9 mouse cellular contexts compared by ENCODE assay signal in the genomic region with DNA sequence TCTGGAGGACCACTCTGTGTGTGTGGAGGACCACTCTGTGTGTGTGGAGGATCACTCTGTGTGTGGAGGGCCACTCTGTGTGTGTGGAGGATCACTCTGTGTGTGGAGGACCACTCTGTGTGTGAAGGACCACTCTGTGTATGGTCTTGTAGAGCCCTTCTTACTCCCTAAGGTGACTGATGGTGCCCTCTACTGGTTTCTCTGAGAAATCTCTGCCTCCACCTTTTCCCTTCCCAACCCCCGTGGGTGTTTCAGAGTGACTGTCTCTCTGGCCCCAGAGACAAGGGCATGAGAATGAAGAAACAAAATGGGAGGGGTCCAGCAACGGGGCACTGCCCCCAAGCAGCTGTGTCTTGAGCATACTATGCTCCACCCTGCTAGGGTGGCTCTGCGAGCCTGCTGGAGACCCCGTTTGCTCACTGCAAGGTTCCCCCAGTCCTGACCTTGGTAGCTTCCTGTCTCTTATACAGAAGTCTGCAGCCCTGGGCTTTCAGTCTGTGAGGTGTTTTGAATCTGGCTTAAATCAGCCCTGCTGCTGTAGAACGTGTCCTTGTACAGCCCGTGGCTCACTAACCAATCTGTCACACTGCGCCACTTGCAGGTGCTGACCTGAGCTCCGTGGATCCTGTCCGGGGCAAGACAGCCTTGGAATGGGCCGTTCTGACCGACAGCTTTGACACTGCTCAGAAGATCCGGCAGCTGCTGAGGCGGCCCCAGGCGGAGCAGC. TPM values are rescaled to one million over a fixed set of nuclear protein-coding genes. Genes with fewer than 3 reads are reported as not detected.
DNase-seq lines count a peak whose midpoint lies in the region; ATAC-seq lines count a peak whose summit lies in the region.
"Had no signal": no experiment of that assay in that cellular context is flagged by ENCODE, and none has a peak within 500 bp of the region (broad histone marks: within the 10 kb centered on the region; RNA-seq: fewer than 3 reads in every experiment).

No protein-coding gene starts in this region.

- 0 out of 2 replicates have a peak, but pooled peaks cover 3% of the 10 kb centered on the region for H3K9me3 ChIP-seq in midbrain, embryonic 10.5 days (replicated peaks)
- no peaks in the 10 kb centered on the region; the same call in 1 of the 2 replicates for H3K9me3 ChIP-seq in midbrain, embryonic 16.5 days (replicated peaks; ENCODE audit: control insufficient read depth, low read length, poor library complexity, severe bottlenecking)
- H3K9me3 ChIP-seq in embryonic facial prominence, embryonic 12.5 days = 0 out of 2 replicates have a peak, but pooled peaks cover 3% of the 10 kb centered on the region

- ATAC-seq in frontal cortex, adult (ENCODE audit: low TSS enrichment) = peak; percentile 76
- no peak for ATAC-seq in midbrain, embryonic 16.5 days
- peak; percentile 22; the same call in 1 of the 2 replicates for ATAC-seq in embryonic facial prominence, embryonic 12.5 days (ENCODE audit: insufficient number of reproducible peaks, insufficient read depth, low FRiP score, low TSS enrichment)

- no peak overlapping the region for H3K9ac ChIP-seq in midbrain, embryonic 16.5 days (ENCODE audit: low read depth, low read length)
- no peak overlapping the region for H3K9ac ChIP-seq in embryonic facial prominence, embryonic 12.5 days
- H3K9ac ChIP-seq: midbrain, embryonic 12.5 days had no signal

- 0 out of 2 replicates have a peak, but pooled peaks cover 10% of the 10 kb centered on the region for H3K27me3 ChIP-seq in midbrain, embryonic 10.5 days (ENCODE audit: low read depth, poor library complexity, severe bottlenecking)
- no peaks in the 10 kb centered on the region for H3K27me3 ChIP-seq in midbrain, embryonic 16.5 days (ENCODE audit: control insufficient read depth, insufficient read depth, low read depth, low read length)
- no peaks in the 10 kb centered on the region for H3K27me3 ChIP-seq in embryonic facial prominence, embryonic 12.5 days
- H3K27me3 ChIP-seq in splenic B cell, adult 2 months (ENCODE audit: control insufficient read depth, insufficient read depth, low read length, poor library complexity, severe bottlenecking) = no peaks in the 10 kb centered on the region

- H3K36me3 ChIP-seq in midbrain, embryonic 10.5 days = no peaks in the 10 kb centered on the region
- no peaks in the 10 kb centered on the region for H3K36me3 ChIP-seq in midbrain, embryonic 16.5 days (ENCODE audit: control insufficient read depth, insufficient read depth, low read length)
- H3K36me3 ChIP-seq in embryonic facial prominence, embryonic 12.5 days = no peaks in the 10 kb centered on the region
- H3K36me3 ChIP-seq in splenic B cell, adult 2 months (ENCODE audit: control insufficient read depth, insufficient read depth, low read length, poor library complexity, severe bottlenecking) = no peaks in the 10 kb centered on the region
- H3K36me3 ChIP-seq: midbrain, embryonic 12.5 days had no signal

- H3K4me3 ChIP-seq in midbrain, embryonic 10.5 days = no peak overlapping the region
- H3K4me3 ChIP-seq in midbrain, embryonic 16.5 days (ENCODE audit: low read depth, low read length) = no peak overlapping the region
- H3K4me3 ChIP-seq in embryonic facial prominence, embryonic 12.5 days = no peak overlapping the region
- H3K4me3 ChIP-seq: midbrain, embryonic 12.5 days had no signal

- H3K4me2 ChIP-seq in midbrain, embryonic 16.5 days (ENCODE audit: low read length) = no peak overlapping the region
- H3K4me2 ChIP-seq in embryonic facial prominence, embryonic 12.5 days (replicated peaks) = no peak overlapping the region
- H3K4me2 ChIP-seq: midbrain, embryonic 12.5 days had no signal

- 70% methylated on average over 14 of the region's 14 CpGs for WGBS in midbrain, embryonic 10.5 days
- 66% methylated on average over 14 of the region's 14 CpGs for WGBS in midbrain, embryonic 16.5 days
- WGBS in embryonic facial prominence, embryonic 12.5 days = 53% methylated on average over 14 of the region's 14 CpGs

- DNase-seq in frontal cortex, postnatal 10 days (ENCODE audit: low spot score in 2 of 2) = no peak
- DNase-seq in midbrain, embryonic 10.5 days (ENCODE audit: low spot score) = no peak
- peak; percentile 26 for DNase-seq in splenic B cell, adult 2 months (ENCODE audit: low read depth, low spot score)
- DNase-seq in cerebellum, postnatal 25 days = no peak
- no peak for DNase-seq in right cerebral cortex, postnatal 36 days (ENCODE audit: low spot score in 2 of 2)

- H3K27ac ChIP-seq in midbrain, embryonic 10.5 days (replicated peaks) = peak overlapping the region; percentile 33; the same call in 1 of the 2 replicates
- no peak overlapping the region for H3K27ac ChIP-seq in midbrain, embryonic 16.5 days (ENCODE audit: low read length)
- no peak overlapping the region for H3K27ac ChIP-seq in embryonic facial prominence, embryonic 12.5 days
- H3K27ac ChIP-seq: midbrain, embryonic 12.5 days had no signal

- H3K4me1 ChIP-seq in midbrain, embryonic 10.5 days = peaks cover 12% of the 10 kb centered on the region
- no peaks in the 10 kb centered on the region for H3K4me1 ChIP-seq in midbrain, embryonic 16.5 days (ENCODE audit: control insufficient read depth, insufficient read depth, low read length)
- no peaks in the 10 kb centered on the region for H3K4me1 ChIP-seq in embryonic facial prominence, embryonic 12.5 days

RNA-seq across cellular contexts. Expression of gene Ankrd33, which starts 3.0 kb away (rescaled TPM):
- not detected in 2 replicates for polyA plus RNA-seq in midbrain, embryonic 10.5 days (2016; fragmentation: Nextera tagmentation; extraction: Ambion mirVana)
- polyA plus RNA-seq in midbrain, embryonic 16.5 days (2015; fragmentation: Nextera tagmentation; extraction: Ambion mirVana) = not detected in 2 replicates
- polyA plus RNA-seq in embryonic facial prominence, embryonic 12.5 days (2016; fragmentation: Nextera tagmentation; extraction: Ambion mirVana) = not detected in 2 replicates
- polyA plus RNA-seq: midbrain, embryonic 12.5 days had no signal

RNA-seq across cellular contexts. Expression of gene Acvrl1, which starts 9.8 kb away (rescaled TPM):
- polyA plus RNA-seq in midbrain, embryonic 10.5 days (2016; fragmentation: Nextera tagmentation; extraction: Ambion mirVana) = 8.9 and 10.7 TPM in 2 replicates
- 8.0 and 10.6 TPM in 2 replicates for polyA plus RNA-seq in midbrain, embryonic 16.5 days (2015; fragmentation: Nextera tagmentation; extraction: Ambion mirVana)
- 10.8 and 11.3 TPM in 2 replicates for polyA plus RNA-seq in embryonic facial prominence, embryonic 12.5 days (2016; fragmentation: Nextera tagmentation; extraction: Ambion mirVana)

RNA-seq across cellular contexts. Expression of gene Fignl2, which starts 40.2 kb away (rescaled TPM):
- polyA plus RNA-seq in midbrain, embryonic 10.5 days (2016; fragmentation: Nextera tagmentation; extraction: Ambion mirVana) = 0.88 and 1.7 TPM in 2 replicates
- 0.04 TPM in 1 of 2 replicates, not detected in the other for polyA plus RNA-seq in midbrain, embryonic 16.5 days (2015; fragmentation: Nextera tagmentation; extraction: Ambion mirVana)
- 0.36 and 0.38 TPM in 2 replicates for polyA plus RNA-seq in embryonic facial prominence, embryonic 12.5 days (2016; fragmentation: Nextera tagmentation; extraction: Ambion mirVana)

RNA-seq across cellular contexts. Expression of gene Acvr1b, which starts 55.3 kb away (rescaled TPM):
- polyA plus RNA-seq in midbrain, embryonic 10.5 days (2016; fragmentation: Nextera tagmentation; extraction: Ambion mirVana) = 5.4 and 7.0 TPM in 2 replicates
- polyA plus RNA-seq in midbrain, embryonic 16.5 days (2015; fragmentation: Nextera tagmentation; extraction: Ambion mirVana) = 22.1 and 24.5 TPM in 2 replicates
- 7.5 and 8.2 TPM in 2 replicates for polyA plus RNA-seq in embryonic facial prominence, embryonic 12.5 days (2016; fragmentation: Nextera tagmentation; extraction: Ambion mirVana)
